Mouse (Mus musculus) kidney, adult 2 months (tissue): ENCODE data around the gene Bcl11b. TPM values are rescaled to one million over a fixed set of nuclear protein-coding genes. Genes with fewer than 3 reads are reported as not detected.

Experiments used
- DNase-seq: peaks from one replicate; pipeline ENCODE4 v3.0.0; 2021
- H3K27ac ChIP-seq: fragments of 200-500 bp; 2 replicates; pipeline ENCODE4 v1.5.1; 2012; ENCODE audit warnings: low read depth, low read length, control low read depth, inconsistent platforms; ENCODE audit not compliant: insufficient read depth
- H3K27me3 ChIP-seq: fragments of 200-500 bp; replicated peaks from 2 replicates; pipeline ENCODE4 v1.6.1; 2012; ENCODE audit warnings: mild to moderate bottlenecking, moderate library complexity, low read length, inconsistent platforms; ENCODE audit not compliant: control insufficient read depth, insufficient read depth
- H3K36me3 ChIP-seq: fragments of 200-500 bp; 2 replicates; pipeline ENCODE4 v1.6.1; 2012; ENCODE audit warnings: mild to moderate bottlenecking, moderate library complexity, low read length, inconsistent platforms; ENCODE audit not compliant: control insufficient read depth, insufficient read depth
- H3K4me1 ChIP-seq: fragments of 200-500 bp; 2 replicates; pipeline ENCODE4 v1.6.1; 2011; ENCODE audit warnings: low read length; ENCODE audit not compliant: control insufficient read depth, insufficient read depth
- H3K4me3 ChIP-seq: fragments of 200-500 bp; 2 replicates; pipeline ENCODE4 v1.5.1; 2011; ENCODE audit warnings: mild to moderate bottlenecking, low read depth, low read length, control low read depth; ENCODE audit not compliant: insufficient read depth
- CTCF ChIP-seq: fragments of 200-500 bp; conservative IDR thresholded peaks from 2 replicates; pipeline ENCODE4 v1.5.1; 2011; ENCODE audit warnings: low read depth, mild to moderate bottlenecking, control low read depth, low read length, moderate library complexity, mixed read lengths; ENCODE audit not compliant: insufficient read depth, insufficient read length
- POLR2A ChIP-seq: fragments of 200-500 bp; IDR thresholded peaks from one replicate; pipeline ENCODE4 v1.6.1; 2011; ENCODE audit warnings: low read depth, low read length, control low read depth
- WGBS: fragments of 180-500 bp; shearing (Covaris S2); methylation state at CpG from one replicate; pipeline ENCODE4 v1.1.7; 2018; 5-methylcytosine and 5-hydroxymethylcytosine counted together
- polyA plus RNA-seq: library from polyadenylated mRNA; depleted of rRNA; stranded (reverse); fragments of >200 nt; gene quantifications from 2 replicates; pipeline ENCODE4 v1.2.3, GENCODE M21; 2012

Bcl11b gene
- polyA plus RNA-seq, 1 experiment: 4.9 TPM

DNA sequence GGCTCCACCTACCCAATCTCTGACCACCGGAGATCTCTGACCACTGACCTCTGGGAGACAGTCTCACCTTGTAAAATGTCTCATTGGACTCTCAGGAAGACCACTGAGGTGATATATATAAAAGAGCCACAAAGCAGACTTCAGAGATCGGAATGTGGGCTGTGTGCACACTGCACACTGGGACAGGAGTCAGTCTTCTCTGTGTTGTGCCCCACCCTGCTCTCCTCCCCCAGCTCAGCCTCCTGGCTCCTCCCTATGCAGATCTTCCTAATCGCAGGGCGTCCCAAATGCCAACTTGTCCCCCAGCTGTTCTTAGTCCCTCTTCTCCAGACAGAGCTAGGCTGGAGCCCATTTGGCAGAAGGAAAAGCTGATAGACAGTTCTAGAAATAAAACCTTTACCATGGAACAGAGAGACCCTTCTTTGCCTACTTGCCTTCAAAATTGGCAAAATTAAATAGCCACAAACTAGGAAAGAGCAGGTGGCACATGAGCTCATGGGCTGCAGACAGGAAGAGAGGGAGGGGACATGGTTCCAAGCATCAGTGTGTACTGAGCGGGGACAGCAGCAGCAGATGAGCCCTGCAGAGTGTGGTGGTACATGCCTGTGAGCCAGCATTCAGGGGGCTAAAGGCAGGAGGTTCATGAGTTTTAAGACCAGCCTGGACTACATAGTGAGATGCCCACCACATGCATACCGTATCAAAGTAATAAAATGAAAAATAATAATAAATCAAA, 118.9 kb downstream of the Bcl11b start:
- no peaks in the 10 kb centered on the region for H3K27me3 ChIP-seq
- no peaks in the 10 kb centered on the region for H3K36me3 ChIP-seq
- H3K27ac ChIP-seq: no peak overlapping the region
- TF ChIP-seq POLR2A (no peak), CTCF (no peak)
- no peak for DNase-seq
- 52% methylated on average over 6 of the region's 6 CpGs for WGBS
- no peaks in the 10 kb centered on the region for H3K4me1 ChIP-seq
- H3K4me3 ChIP-seq: no peak overlapping the region

GRCm38 (mm10) chr12:107881726-107882125, 121.7 kb downstream of the Bcl11b start:
- TF ChIP-seq POLR2A (no peak), CTCF (no peak)
- Histone ChIP-seq H3K4me3 (no peak overlapping the region), H3K4me1 (no peaks in the 10 kb centered on the region), H3K36me3 (no peaks in the 10 kb centered on the region), H3K27ac (no peak overlapping the region), H3K27me3 (no peaks in the 10 kb centered on the region)
- no peak for DNase-seq
- 93% methylated on average over 9 of the region's 9 CpGs for WGBS

- H3K4me1 ChIP-seq: no peaks in the 10 kb centered on the region
- no peaks in the 10 kb centered on the region for H3K36me3 ChIP-seq
- no peak for DNase-seq
- no peak overlapping the region for H3K27ac ChIP-seq
- TF ChIP-seq POLR2A: no peak
- no peak overlapping the region for H3K4me3 ChIP-seq
- no peaks in the 10 kb centered on the region for H3K27me3 ChIP-seq
- 58% methylated on average over 13 of the region's 13 CpGs for WGBS
These were observed 122.7 kb downstream of the Bcl11b start for GRCm38 (mm10) chr12:107880748-107881147.

- TF ChIP-seq CTCF: no peak
- TF ChIP-seq POLR2A: no peak
- Histone ChIP-seq H3K27ac (no peak overlapping the region), H3K4me3 (no peak overlapping the region), H3K27me3 (no peaks in the 10 kb centered on the region), H3K4me1 (no peaks in the 10 kb centered on the region), H3K36me3 (no peaks in the 10 kb centered on the region)
- WGBS: 89% methylated on average over 16 of the region's 16 CpGs
- DNase-seq: no peak
These were observed 124.2 kb downstream of the Bcl11b start for GRCm38 (mm10) chr12:107879114-107879777.

- DNase-seq: no peak
- TF ChIP-seq POLR2A (no peak), CTCF (no peak)
- 50% methylated on average over 9 of the region's 9 CpGs for WGBS
These were observed 127.2 kb downstream of the Bcl11b start for GRCm38 (mm10) chr12:107876237-107876636.

GRCm38 (mm10) chr12:107874467-107875142, 128.8 kb downstream of the Bcl11b start:
- DNase-seq: no peak
- WGBS: 92% methylated on average over 27 of the region's 27 CpGs
- Histone ChIP-seq H3K4me1 (no peaks in the 10 kb centered on the region), H3K4me3 (no peak overlapping the region), H3K27me3 (no peaks in the 10 kb centered on the region), H3K36me3 (no peaks in the 10 kb centered on the region), H3K27ac (no peak overlapping the region)
- no peak for TF ChIP-seq CTCF
- no peak for TF ChIP-seq POLR2A

More at GRCm38 (mm10) chr12:107876237-107876636, 127.2 kb downstream of the Bcl11b start:
- H3K4me3 ChIP-seq: no peak overlapping the region
- no peaks in the 10 kb centered on the region for H3K36me3 ChIP-seq
- H3K27ac ChIP-seq: no peak overlapping the region
- H3K27me3 ChIP-seq: no peaks in the 10 kb centered on the region
- no peaks in the 10 kb centered on the region for H3K4me1 ChIP-seq

- H3K4me3 ChIP-seq: no peak overlapping the region
- no peak for TF ChIP-seq POLR2A
- 86% methylated on average over 20 of the region's 20 CpGs for WGBS
- no peak for DNase-seq
- H3K4me1 ChIP-seq: no peaks in the 10 kb centered on the region
- no peaks in the 10 kb centered on the region for H3K27me3 ChIP-seq
- H3K27ac ChIP-seq: no peak overlapping the region
- H3K36me3 ChIP-seq: no peaks in the 10 kb centered on the region
These were observed 133.8 kb downstream of the Bcl11b start for GRCm38 (mm10) chr12:107869526-107870050.
